Mouse (Mus musculus) liver, embryonic 14.5 days (tissue): Measurements from ENCODE around the gene Znhit1.

ENCODE experiments used
- CTCF ChIP-seq: IDR thresholded peaks from 2 replicates; pipeline ENCODE4 v1.5.1; 2016; ENCODE audit warnings: antibody characterized with exemption, low read depth, control low read depth
- EP300 ChIP-seq: IDR thresholded peaks from 2 replicates; pipeline ENCODE4 v1.6.1; 2016; ENCODE audit warnings: antibody characterized with exemption, low read depth

- TF ChIP-seq CTCF, result no peak
- no peak for TF ChIP-seq EP300
These were observed 28.1 kb upstream of the Znhit1 start for GRCm38 (mm10) chr5:137015913-137016312.
